Mouse (Mus musculus) frontal cortex, postnatal 14 days (tissue): ENCODE measurements around the gene Cbr1.

Experiments used
- DNase-seq, 2 experiments: peaks; one replicate each; pipeline ENCODE4 v3.0.0; 2022; ENCODE audit warnings: low spot score in 2 of 2

Gene Cbr1

GRCm38 (mm10) chr16:93605553-93605952 lies at the start of gene Cbr1:
Cbr1 (plus strand) TSS chr16:93605853.
- DNase-seq: no peak

GRCm38 (mm10) chr16:93557646-93558045 lies 48.0 kb upstream of the Cbr1 start:
- no peak for DNase-seq

GRCm38 (mm10) chr16:93558499-93558898 lies 47.2 kb upstream of the Cbr1 start:
- no peak for DNase-seq

DNA sequence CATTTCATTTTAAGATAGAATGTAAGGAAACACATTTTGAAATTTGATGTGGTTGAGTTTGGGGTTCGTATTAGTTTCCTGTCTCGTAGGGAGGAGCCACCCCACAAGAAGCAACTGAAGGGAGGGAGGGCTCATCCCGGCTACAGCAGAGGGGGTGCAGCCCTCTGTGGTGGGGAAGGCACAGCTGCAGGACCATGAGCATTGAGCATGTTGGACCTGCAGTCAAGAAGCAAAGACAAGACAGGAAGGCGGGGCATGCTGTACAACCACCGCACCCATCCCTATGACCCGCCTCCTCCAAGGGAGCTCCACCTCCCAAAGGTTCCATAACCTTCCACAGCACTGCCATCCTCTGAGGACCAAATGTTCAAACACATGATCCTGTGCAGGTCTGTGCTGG lies 33.3 kb upstream of the Cbr1 start:
- DNase-seq: no peak

GRCm38 (mm10) chr16:93573434-93573833 lies 32.2 kb upstream of the Cbr1 start:
- no peak for DNase-seq

- DNase-seq: no peak
These were observed 31.0 kb upstream of the Cbr1 start for GRCm38 (mm10) chr16:93574521-93575191.

- no peak for DNase-seq
These were observed 30.1 kb upstream of the Cbr1 start for GRCm38 (mm10) chr16:93575574-93575973.

DNA sequence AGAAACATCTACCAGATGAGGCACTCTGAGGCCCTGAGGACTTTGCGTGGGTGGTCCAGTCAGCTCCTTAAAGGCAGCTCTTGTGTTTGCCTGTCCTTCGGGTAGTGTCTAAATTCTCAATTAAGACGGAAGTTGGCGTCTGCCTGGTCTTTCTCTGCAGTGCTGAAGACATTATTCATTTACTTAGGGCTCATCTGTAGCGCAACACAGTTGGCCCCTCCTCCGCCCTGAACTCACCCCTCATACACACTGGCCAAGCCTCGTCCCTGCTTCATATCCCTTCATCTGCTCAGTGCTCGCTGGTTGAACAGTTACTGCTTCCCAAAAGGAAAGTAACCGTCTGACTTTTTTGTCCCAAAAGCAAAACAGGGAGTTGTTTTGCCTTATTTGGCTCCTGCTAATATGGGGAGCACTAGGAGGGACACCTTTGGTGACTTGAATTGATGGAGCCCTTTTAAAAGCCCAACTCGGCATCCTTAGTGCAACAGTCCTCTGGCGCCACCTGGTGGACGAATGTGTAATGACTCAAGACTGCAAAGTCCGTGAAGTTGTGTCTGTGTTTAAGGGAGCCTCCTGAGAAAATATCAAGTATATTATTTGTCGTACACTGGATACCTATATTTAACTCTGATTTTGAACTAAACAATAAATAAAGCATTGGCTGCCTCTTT lies 29.1 kb upstream of the Cbr1 start:
- peak; percentile 51 to 85 for DNase-seq

GRCm38 (mm10) chr16:93578346-93579005 lies 27.2 kb upstream of the Cbr1 start:
- DNase-seq: no peak

DNA sequence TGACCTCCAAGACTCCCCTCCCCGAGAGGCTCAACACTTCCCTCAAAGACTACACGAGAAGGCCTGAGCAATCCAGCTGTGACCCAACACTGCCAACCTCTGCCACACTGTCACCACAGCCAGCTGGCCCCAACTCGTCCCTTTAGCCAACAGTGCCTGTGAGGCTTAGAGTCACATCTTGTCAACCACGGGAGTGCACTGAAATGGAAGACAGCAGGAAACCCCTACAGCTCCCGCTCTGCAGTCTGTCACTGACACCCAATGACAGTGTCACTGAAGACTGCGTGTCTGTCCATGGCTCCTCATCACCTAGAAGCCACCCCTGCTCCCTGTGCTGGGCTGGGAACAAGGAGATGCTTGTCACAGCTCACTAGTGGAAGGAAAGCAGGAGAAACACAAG lies 24.5 kb upstream of the Cbr1 start:
- DNase-seq: no peak

DNA sequence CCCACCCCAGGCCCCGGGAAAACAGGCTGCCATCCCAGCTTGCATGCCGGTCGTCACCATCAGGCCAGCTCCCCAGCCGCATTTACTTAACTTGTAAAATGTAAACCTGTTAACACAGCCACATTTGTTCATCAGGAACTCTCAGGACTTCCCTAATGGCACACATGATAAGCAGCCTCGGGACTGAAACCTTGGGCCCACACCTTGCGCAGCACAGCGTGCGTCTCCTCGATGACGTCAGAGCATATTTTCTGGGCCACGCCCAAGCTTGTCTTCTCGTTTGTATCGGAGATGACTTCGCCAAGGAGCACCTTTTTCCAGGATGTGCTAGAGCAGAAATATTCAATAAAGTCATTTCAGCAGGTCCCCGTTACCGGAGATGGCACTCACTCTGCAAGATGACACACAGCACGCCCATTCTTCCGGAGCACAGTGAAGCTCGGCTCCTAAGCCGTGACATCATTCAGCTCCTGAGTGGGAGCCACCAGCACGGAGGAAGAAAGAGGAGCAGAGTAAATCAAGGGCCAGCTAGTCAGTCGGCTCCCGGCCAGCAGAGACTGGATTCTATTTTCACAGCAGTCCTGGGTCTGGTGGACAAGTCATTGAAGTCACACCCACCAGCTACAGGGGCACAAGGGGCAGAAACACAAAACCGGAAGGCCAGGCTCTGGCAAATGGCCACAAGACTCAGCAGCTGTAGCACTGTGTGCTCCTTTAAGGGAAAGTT lies 20.5 kb upstream of the Cbr1 start:
- DNase-seq: no peak

DNA sequence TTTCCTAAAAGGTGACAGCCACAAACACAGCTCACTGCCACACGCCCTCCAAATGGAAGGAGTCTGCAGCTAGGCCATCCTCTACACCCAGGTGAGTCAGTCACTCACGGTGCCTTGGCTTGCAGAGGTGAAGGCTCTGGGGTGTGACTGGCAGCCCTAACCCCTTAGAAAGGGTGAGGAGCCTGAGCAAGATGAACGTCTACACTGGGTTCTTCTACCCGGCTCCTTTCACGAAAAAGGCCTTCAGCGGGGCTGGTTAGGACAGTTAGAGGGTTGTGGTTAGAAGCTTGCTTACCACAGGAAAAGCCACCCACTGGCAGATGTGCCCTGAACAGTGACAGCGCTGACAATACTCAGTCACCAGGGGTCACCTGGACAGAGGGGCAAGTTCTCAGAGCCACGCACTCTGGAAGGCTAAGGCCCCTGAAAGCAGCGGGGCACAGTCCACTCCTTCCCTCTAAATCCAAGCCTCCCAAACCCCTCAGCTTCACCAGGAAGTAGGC lies 19.9 kb upstream of the Cbr1 start:
- DNase-seq: no peak

DNA sequence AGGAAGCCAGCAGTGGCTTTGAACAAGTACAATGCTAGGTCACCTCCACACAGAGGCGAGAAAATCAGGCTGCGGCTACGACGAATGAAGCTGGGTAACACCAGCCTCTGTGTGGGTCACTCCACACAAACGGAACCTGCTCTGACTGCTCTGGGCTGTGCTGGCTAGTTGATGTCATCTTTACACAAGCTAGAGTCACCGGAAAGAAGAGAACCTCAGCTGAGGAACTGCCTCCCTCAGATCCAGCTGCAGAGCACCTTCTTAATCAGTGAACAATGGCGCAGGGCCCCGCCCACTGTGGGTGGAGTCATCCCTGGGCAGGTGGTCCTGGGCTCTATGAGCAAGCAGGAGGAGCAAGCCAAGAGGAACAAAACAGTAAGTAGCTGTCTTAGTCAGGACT lies 19.3 kb upstream of the Cbr1 start:
- no peak for DNase-seq

- no peak for DNase-seq
These were observed 17.4 kb upstream of the Cbr1 start for GRCm38 (mm10) chr16:93588281-93588680.

DNA sequence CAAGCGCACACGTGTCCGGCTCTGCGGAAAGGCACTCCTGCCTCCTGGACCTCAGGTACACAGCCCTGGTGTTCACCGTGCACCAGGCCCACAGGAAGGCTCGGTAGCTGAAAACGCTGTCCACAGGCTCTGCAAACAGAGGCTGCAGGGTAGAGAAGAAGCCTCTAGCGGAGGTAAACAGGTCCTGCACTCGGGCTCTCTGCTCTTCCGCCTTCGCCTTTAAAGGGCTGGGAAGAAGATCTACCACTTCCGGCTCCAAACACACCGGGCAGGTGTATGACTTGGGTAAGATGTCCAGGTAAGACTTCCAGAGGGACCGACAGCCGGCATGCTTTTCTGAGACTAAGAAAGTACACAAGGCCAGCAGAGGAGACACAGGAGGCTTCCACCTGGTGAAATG lies 14.7 kb upstream of the Cbr1 start:
- DNase-seq: no peak

DNA sequence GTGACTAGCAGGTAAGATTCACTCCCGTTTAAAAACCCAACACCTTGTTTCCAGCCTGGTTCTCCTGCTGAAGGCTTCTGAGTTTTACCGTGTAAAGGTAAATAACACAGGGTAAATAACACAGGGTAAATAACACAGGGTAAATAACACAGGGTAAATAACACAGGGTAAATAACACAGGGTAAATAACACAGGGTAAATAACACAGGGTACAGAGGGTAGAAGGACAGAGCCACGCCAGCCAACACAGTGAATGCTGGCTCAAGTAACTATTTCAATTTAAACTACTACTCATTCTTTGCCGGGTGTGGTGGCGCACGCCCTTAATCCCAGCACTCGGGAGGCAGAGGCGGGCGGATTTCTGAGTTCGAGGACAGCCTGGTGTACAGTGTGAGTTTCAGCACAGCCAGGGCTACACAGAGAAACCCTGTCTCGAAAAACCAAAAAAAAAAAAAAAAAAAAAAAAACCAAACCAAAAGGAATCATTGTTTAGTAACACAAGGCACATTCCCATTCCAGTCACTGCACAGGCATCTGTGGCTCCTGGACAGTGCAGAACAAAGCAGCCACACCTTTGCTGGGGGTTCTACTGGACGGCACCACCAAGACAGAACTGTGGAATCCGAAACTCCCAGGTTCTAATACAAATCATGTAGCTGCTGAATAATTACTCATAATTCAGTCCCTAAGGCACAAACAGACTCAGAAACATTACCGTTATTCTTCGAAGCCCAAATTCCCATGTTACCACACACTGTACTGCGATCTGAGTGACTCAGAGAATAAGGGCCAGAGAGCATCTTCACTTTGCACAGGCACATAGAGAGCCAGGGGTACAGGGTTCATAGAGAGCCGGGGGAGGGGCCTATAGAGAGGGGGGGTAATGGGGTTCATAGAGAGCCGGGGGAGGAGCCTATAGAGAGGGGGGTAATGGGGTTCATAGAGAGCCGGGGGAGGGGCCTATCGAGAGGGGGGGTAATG lies 13.9 kb upstream of the Cbr1 start:
- DNase-seq: no peak

GRCm38 (mm10) chr16:93592711-93593110 lies 12.9 kb upstream of the Cbr1 start:
- DNase-seq: no peak

- DNase-seq: no peak
These were observed 12.2 kb upstream of the Cbr1 start for GRCm38 (mm10) chr16:93593406-93593805.

DNA sequence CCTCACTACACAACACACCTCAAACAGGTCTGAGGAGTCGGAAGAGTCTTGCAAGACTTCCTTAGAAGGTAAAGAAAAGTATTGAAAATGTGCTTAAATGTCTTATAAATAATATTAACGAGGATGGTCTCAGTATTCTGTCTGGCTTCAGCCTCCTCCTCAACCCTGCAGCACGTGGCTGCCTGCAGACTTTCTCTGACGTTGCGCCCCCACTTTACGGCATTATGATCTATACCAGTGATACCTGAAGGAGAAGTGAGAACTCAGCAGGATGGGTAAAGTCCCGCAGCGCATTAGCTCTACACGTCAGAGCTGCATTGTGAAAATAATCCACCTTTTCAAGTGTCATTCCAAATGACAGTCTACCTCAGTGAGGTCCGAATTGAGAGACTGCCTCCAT lies 11.2 kb upstream of the Cbr1 start:
- DNase-seq: no peak

GRCm38 (mm10) chr16:93595766-93596165 lies 9.9 kb upstream of the Cbr1 start:
- DNase-seq: no peak

GRCm38 (mm10) chr16:93596807-93597206 lies 8.8 kb upstream of the Cbr1 start:
- DNase-seq: no peak
